Mouse (Mus musculus) CH12.LX (cell line): ENCODE results near the gene Cxcl9.

ENCODE experiments used
- CTCF ChIP-seq, 2 experiments: IDR thresholded peaks in 1 of 2; conservative IDR thresholded peaks in 1 of 2; 2 replicates each; pipeline ENCODE4 v1.5.1; 2011 to 2012; ENCODE audit warnings: low read depth in 2 of 2, low read length in 2 of 2, improper control_type of control experiment in 1 of 2, inconsistent platforms in 1 of 2, mild to moderate bottlenecking in 1 of 2, moderate library complexity in 1 of 2
- EP300 ChIP-seq: IDR thresholded peaks from 2 replicates; pipeline ENCODE4 v1.6.1; 2011; ENCODE audit warnings: low read length, improper control_type of control experiment
- MAX ChIP-seq: IDR thresholded peaks from 2 replicates; pipeline ENCODE4 v1.6.1; 2011; ENCODE audit warnings: low read length, improper control_type of control experiment
- MXI1 ChIP-seq: IDR thresholded peaks from 2 replicates; pipeline ENCODE4 v1.6.1; 2011; ENCODE audit warnings: mild to moderate bottlenecking, low read depth, low read length, improper control_type of control experiment
- POLR2A ChIP-seq: IDR thresholded peaks from 2 replicates; pipeline ENCODE4 v1.6.1; 2011; ENCODE audit warnings: low read depth, mild to moderate bottlenecking, improper control_type of control experiment, low read length
- POLR2AphosphoS2 ChIP-seq: IDR thresholded peaks from 2 replicates; pipeline ENCODE4 v1.6.1; 2011; ENCODE audit warnings: low read depth, low read length, improper control_type of control experiment
- UBTF ChIP-seq: IDR thresholded peaks from 2 replicates; pipeline ENCODE4 v1.6.1; 2012; ENCODE audit warnings: low read depth, mild to moderate bottlenecking, inconsistent platforms, low read length, improper control_type of control experiment, moderate library complexity
- ZMIZ1 ChIP-seq: IDR thresholded peaks from 2 replicates; pipeline ENCODE4 v1.6.1; 2012; ENCODE audit warnings: low read depth, mild to moderate bottlenecking, inconsistent platforms, low read length, improper control_type of control experiment

- no peak for TF ChIP-seq POLR2AphosphoS2
- TF ChIP-seq CTCF (conservative IDR thresholded peaks at IDR 0.05 in 1 of 2, IDR thresholded peaks at IDR 0.05 in 1 of 2; ENCODE audit: low read depth in 2 of 2, low read length in 2 of 2): no peak
- TF ChIP-seq MAX: no peak
- no peak for TF ChIP-seq EP300
- TF ChIP-seq POLR2A: no peak
- no peak for TF ChIP-seq ZMIZ1
- TF ChIP-seq UBTF: no peak
- TF ChIP-seq MXI1: no peak
Observed at GRCm38 (mm10) chr5:92364011-92364410, 36.1 kb upstream of the Cxcl9 start.
